Mouse (Mus musculus) megakaryocyte-erythroid progenitor cell, adult 5-6 weeks (primary cell): ENCODE results near the gene Phldb1. TPM values are rescaled to one million over a fixed set of nuclear protein-coding genes. Genes with fewer than 3 reads are reported as not detected.

Source experiments
- ATAC-seq: replicated peaks from 2 replicates; pipeline ENCODE4 v1.8.0; 2016; ENCODE audit warnings: mild to moderate bottlenecking, inconsistent platforms; ENCODE audit not compliant: severe bottlenecking, poor library complexity, low FRiP score, low TSS enrichment
- total RNA-seq, 2 experiments: library from RNA; stranded (forward) in 1 of 2; stranded (reverse) in 1 of 2; fragments of 200-1000, 215-1000 nt in 1 of 2; fragments of >200 nt in 1 of 2; fragmentation: Nextera tagmentation in 1 of 2; gene quantifications; 2 replicates each; pipeline ENCODE4 v1.2.3; 2014 to 2017

The Phldb1 gene
- total RNA-seq, 2 experiments from 2014 or later: 1.6 to 3.7 TPM

- peak; percentile 52 for ATAC-seq
These were observed 21.9 kb downstream of the Phldb1 start for GRCm38 (mm10) chr9:44713080-44713479.

DNA sequence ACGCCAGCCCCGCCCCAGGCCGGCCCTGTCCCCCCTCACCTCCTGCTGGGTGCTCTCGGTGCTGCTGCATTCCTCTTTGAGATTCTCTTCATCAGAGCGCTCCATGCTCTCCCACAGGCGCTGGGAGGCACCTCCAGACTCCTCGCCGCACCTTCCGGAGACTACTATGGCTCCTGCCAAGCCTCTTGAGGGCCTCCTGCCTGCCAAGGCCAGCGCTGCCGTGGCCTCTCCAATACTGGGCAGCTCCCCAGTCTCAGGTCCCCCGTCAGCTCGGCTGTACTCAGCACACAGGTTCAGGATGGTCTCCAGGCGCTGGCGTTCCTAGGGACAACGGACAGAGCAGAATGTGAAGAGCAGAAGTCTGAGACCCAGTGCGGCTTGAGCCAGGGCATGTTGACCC lies 23.4 kb downstream of the Phldb1 start:
- ATAC-seq: no peak

DNA sequence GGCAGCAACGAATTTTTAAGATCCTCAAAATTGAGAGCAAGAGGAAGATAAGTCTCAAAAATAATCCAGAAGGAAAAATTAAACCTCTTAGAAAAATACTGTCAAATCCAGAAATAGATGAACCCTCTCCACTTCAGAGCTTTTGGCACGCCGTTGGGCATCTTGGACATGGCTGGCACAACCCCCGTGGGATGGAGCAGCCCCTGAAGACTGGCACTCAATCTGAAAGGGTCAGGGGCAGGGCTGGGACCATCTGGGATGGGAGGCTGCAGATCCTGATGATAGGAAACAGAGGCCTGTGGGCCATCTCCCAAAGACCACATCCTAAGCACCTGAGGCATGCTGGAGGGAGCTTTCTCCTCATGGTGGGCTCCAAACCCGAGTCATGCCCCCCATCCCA lies 24.8 kb downstream of the Phldb1 start:
- no peak for ATAC-seq

GRCm38 (mm10) chr9:44709600-44709999 lies 25.4 kb downstream of the Phldb1 start:
- no peak for ATAC-seq

DNA sequence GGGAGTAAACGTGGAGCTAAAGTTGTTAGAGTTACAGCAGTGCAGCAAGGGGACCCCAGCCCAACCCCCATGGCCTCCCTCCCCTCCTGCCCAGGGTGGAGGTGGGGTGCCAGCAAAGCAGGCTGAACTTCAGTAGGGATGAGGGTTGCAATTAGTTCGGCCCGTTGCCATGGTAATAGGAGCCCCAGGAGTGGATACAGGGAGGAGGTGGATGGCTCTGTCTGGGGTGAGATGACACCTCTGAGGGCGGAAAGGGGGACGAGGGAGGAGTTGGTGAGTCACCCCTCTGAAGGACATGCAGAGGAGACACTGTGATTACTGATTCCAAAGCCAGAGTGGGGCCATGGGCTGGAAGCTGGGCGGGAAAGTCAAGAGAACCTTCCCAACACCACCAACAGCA lies 26.1 kb downstream of the Phldb1 start:
- no peak for ATAC-seq

- ATAC-seq: peak; percentile 73
These were observed 26.6 kb downstream of the Phldb1 start for GRCm38 (mm10) chr9:44708429-44708765.

DNA sequence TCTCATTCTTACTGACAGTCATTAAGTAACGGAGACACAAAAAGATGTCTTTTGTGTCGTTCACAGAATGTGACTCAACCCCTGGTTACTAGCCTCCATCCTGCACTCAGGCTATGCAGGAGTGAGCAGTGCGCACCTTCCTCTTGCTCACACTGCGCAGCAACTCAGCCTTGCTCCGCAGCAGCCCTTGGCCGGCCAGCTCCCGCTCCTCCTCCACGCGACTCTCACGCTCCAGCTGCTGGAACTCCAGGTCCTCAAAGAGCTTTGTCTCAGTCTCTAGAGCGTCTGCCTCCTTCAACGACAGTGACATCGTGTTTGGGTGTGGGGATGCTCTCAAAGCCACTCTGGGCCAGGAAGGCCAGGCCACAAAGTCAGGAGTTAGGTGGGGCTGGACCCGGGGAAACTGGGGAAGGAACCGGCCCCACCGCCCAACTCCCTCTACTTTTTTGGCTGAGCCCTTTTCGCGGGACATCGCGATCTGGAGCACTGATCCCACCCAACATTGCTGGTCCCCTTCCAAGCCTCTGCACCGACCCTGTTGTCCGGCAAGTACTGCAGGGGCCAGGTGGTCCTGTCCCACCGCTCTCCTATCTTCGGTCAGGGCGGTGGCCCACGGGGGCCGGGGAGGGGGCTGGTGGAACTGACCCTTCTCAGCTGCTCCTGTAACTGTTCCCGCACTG lies 27.1 kb downstream of the Phldb1 start:
- ATAC-seq: 0 out of 2 replicates have a peak, but pooled peaks have one; percentile 3

DNA sequence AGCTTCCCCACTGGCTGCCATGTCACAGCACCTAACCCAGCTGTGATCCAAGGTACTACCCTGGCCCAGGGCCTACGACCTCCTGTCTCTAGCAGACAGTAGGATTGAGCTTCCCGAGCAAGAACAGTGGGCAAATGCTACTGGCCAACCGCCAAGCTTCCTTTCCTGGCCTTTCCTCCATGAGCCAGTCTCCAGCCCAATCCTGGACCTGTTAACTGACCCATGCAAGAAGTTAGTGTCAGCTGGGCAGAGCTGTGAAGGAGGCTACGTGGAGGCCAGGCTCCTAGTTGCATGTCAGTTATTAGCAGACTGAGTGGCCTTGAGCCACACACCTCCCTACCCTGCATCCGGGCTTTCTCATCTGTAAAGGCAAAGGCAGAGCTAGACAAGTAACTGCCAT lies 35.3 kb downstream of the Phldb1 start:
- ATAC-seq: no peak

DNA sequence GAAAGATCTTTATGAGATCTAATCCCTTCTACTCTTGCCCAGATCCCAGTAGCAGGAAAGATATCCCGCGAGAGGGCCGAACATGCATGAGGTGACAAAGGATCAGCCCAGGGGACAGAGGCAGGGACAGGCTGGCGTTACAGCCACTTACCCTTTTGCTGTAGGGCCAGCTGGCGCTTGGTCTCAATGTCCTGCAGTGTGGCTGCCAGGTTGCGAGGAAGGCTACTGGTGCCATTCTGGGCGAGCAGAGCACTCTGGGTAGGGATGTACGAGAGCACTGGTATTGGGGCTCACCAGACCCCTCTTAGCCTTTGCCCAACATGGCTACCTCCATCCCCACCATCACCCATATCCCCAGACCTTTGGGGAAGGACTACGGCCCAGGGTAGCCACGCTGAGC lies 35.8 kb downstream of the Phldb1 start:
- no peak for ATAC-seq

DNA sequence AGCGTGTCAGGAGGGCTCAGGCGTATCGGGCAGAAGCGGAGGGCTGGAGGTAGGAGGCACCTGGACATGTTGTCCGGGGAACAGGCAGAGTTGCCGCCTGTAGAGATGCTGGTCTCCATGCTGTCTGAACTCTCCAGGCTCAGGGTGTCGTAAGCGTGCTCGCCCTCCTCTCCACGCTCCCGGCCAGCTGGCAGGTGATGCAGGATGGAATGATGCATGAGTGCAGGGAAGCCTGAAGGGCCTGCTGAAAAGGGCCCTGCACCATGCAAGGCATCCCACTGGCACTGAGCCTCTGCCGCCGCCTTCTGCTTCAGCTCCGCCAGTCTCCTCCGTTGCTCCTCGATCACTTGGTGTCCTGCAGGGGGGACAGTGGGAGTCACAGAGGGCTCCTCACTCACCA lies 37.1 kb downstream of the Phldb1 start:
- no peak for ATAC-seq

DNA sequence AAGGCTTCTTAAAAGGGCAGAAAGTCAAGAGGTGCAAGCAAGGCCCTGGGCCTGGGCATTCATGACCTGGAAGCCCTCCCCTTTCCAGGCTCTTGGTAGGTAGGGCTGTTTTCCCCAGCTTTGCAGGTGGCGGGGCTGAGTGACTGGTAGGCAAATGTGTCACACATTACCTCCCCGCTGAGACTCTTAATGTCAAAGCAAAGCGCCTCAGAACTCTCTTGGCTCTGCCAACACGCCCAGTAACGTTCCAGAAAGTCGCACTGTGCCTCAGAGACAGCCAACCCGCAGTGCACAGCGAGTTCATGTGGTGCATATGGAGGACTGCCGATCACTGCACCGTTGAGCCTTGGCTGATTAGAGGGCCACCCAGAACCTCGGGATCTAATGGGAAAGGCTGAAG lies 41.9 kb downstream of the Phldb1 start:
- ATAC-seq: no peak

DNA sequence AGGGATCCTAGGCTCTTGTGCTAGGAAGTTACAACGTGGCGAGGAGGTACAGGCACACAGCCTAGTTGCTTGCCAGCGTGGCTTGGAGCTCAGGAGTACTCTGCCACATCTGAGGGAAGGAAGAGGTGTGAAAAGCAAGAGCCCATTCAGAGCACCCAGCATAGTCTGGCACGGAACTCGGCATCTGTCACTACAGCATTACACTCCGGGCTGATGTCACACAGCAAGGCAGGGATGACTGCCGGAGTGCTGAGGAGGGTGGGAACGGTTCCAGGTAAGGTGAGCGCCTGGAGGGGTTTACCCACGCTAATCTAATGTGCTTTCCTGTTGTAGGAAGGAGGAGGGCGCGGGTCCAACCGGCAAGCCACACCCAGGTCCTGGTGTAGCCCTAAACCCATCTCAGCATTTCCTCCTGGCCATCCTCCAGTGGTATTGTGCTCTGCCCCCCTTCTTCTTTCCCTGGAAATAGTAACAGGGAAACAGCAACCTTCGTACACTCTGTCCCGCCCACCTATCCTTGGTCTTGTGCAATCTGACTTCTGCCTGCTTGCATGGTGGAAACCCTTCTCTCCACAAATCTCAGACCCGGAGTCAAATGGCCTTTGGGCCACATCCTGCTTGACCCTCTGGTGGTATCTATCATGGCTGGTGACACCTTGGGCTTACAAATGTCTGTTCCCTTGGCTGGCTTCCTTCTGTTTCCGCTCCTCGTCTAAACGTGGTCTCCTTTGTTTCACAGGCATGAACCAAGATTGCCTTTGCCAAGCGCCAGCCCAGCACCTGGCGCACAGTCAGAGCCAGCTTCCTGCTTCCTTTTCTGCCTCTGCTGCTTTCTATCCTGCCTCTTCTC lies 43.1 kb downstream of the Phldb1 start:
- ATAC-seq: no peak

- peak; percentile 68 for ATAC-seq
These were observed 44.4 kb downstream of the Phldb1 start for GRCm38 (mm10) chr9:44690641-44691040.

DNA sequence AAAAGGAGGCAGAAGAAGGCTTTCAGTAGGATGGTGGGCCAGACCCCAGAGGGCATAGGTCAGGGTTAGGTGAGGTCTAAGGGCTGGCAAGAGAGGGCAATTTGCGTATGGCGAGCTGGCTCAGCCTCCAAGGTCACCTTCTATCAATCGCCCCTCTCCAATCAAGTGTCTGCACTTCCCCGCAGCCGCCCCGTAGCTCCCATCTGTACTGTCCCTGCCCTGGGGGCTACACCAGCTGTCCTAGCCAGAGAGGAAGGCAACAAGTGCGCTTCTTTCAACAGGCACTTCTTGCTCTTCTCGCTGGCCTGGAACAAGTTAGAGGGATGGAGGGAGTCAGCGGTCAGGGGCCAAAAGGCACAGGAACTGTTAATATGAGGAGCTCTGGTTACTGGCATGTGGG lies 47.0 kb downstream of the Phldb1 start:
- no peak for ATAC-seq

GRCm38 (mm10) chr9:44686638-44687037 lies 48.4 kb downstream of the Phldb1 start:
- ATAC-seq: no peak

DNA sequence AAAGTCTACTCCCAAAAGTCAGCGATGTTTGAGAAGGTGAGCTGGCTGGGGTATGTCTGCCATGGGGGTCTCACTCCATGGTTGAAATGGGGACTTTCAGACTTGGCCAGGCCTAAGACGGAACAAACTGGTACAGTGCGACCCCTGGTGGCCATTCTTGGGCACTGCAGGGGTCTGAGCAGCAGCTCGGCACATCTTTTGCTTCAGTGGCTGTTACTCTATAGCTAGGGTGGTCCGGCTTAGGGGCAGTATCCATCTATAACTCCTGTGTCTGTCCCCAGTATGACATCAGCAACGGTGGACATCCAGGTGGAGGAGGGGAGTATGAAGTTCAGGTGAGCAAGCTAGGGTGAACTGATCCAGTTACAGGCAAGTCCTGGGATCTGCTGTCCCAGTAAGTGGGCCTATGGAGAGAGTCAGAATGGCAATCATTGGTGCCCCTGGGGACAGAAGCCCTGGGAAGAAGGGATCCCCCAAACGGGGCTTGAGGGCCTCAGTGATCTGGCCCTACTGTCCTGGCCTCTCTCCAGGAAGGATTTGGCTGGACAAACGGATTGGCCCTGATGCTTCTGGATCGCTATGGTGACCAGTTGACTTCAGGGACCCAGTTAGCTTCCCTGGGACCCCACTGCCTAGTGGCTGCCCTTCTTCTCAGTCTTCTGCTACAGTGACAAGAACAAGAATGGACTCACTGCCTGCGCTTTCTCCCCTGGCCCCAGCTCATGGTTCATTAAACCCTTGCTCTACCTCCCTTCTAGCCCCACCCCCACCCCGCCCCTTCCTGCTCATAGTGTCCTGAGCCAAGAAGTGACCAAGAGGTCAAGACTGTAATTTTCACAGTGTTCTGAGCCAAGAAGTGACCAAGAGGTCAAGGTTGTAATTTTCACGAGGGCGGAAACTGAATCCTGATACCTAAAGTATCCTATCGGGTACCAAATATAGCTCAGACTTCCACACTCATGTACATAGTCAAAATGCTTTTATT lies 49.4 kb downstream of the Phldb1 start:
- peak; percentile 56 for ATAC-seq

GRCm38 (mm10) chr9:44683046-44683445 lies 52.0 kb downstream of the Phldb1 start:
- ATAC-seq: no peak

DNA sequence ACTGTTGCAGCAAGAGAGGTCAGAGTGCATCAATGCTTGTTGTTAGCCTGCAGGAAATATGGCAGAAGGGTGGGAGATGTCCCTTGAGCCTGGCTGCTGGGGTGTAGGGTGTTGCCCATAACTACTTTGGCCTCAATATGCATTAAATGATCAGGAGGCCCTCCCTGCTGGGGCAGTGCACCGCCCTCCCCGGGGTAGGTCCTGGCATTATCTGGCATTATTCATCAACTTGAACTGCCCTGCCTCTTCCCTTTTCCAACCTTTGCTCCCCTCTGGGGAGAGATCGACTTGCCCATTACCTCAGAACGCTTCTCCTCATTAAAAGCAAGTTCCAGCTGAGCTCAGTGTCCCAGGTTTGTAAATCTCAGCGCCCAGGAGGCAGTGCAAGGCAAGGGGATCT lies 55.4 kb downstream of the Phldb1 start:
- no peak for ATAC-seq

GRCm38 (mm10) chr9:44678288-44678871 lies 56.6 kb downstream of the Phldb1 start:
- ATAC-seq: no peak

- no peak for ATAC-seq
These were observed 62.0 kb downstream of the Phldb1 start, which contains the start of gene Treh for GRCm38 (mm10) chr9:44673005-44673404. Treh (plus strand) TSS chr9:44673233.
